Mouse (Mus musculus): Measurements from ENCODE around the gene Pemt. TPM values are rescaled to one million over a fixed set of nuclear protein-coding genes. Genes with fewer than 3 reads are reported as not detected.

Pemt gene
- polyA plus RNA-seq, 1 experiment from 2014 or later = 8.9 TPM

DNA sequence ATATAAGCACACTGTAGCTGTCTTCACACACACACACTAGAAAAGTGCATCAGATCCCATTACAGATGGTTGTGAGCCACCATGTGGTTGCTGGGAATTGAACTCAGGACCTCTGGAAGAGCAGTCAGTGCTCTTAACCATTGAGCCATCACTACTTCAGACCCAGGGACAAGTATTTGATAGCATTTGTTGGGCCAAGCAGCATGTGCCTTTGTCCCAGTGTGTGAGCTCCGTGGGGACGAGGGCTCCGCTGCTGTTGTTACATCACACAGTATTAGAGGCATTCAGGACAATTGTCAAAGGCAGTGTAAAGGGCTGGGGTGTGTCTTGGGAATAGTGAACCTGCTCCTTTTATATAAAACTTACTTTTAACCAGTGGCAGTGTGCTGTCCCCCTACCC is 109.3 kb downstream of the Pemt start:
- H3K9me3 ChIP-seq = no peaks in the 10 kb centered on the region
- H3K4me1 ChIP-seq (replicated peaks) = peaks cover 4% of the 10 kb centered on the region; the same call in 1 of the 2 replicates
- ATAC-seq (ENCODE audit: low FRiP score, low read depth) = no peak
- no peak overlapping the region for H3K27ac ChIP-seq (replicated peaks)
- no peak overlapping the region for H3K9ac ChIP-seq
- no peaks in the 10 kb centered on the region for H3K27me3 ChIP-seq
- no peak overlapping the region for H3K4me3 ChIP-seq
- no peaks in the 10 kb centered on the region for H3K36me3 ChIP-seq
- H3K4me2 ChIP-seq = no peak overlapping the region
- WGBS = 72% methylated on average over 3 of the region's 3 CpGs

DNA sequence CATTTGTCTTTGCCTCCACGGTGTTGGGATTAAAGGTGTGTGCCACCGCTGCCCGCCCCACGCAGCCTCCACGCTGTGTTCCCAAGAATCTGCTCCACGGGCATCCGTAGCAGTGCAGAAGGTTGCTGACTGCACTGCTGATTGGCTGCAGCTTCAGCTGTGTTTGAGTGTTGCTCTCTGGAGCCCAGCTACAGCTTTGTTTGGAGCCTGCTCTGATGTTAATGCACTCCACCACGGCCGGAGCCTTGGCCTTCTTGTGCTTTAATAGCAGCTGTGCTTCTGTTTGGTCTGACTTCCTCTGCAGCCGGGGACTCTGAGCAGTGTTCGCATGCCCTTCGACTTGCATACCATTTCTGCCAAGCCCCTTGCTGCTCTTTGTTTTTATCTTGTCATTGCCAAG is 112.3 kb downstream of the Pemt start:
- Histone ChIP-seq H3K4me1 (replicated peaks) (peaks cover 4% of the 10 kb centered on the region; the same call in 1 of the 2 replicates), H3K36me3 (no peaks in the 10 kb centered on the region), H3K27me3 (no peaks in the 10 kb centered on the region), H3K9ac (no peak overlapping the region), H3K4me3 (no peak overlapping the region), H3K4me2 (no peak overlapping the region), H3K9me3 (no peaks in the 10 kb centered on the region), H3K27ac (replicated peaks) (0 out of 2 replicates have a peak overlapping the region, but pooled peaks have one; percentile 29)
- ATAC-seq (ENCODE audit: low FRiP score, low read depth) = peak; percentile 56; the same call in 1 of the 2 replicates
- WGBS = 37% methylated on average over 12 of the region's 12 CpGs

DNA sequence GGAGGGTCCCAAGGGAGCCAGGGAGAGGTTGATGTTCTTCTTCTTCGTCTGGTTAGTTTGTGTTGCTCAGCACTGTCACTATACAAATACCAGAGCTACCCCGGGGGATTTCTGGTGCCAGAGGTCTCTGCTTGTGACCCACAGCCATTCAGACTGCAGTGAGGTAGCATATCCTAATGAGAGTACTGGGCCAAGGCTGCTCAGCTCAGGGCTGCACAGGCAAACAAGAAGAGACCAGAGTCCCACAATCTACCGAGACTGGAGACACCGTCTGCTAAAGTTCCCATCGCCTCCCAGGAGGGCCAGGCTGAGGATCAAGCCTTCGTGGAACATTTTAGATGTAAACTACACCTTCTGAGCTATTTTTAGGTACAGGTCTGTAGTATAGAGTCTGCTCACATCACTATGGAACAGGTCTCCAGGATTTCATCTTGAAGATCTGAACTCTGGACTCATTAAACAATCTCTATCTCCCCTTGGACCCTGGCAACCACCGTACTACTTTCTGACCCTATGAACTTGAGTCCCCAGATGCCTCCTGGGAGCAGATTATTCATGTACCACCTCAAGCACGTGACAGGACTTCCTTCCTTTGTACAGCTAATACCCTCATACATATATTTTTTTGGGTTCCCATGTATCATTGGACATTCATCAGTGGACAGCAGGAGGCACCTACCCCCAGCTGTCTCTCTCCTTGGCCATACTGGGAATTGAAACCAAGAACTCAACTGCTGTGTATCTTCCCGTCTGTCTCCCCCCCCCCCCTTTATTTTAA is 113.5 kb downstream of the Pemt start:
- Histone ChIP-seq H3K36me3 (no peaks in the 10 kb centered on the region), H3K27me3 (no peaks in the 10 kb centered on the region), H3K4me1 (replicated peaks) (peaks cover 4% of the 10 kb centered on the region; the same call in 1 of the 2 replicates), H3K27ac (replicated peaks) (no peak overlapping the region), H3K4me2 (no peak overlapping the region), H3K9me3 (no peaks in the 10 kb centered on the region), H3K4me3 (no peak overlapping the region), H3K9ac (no peak overlapping the region)
- 65% methylated on average over 9 of the region's 9 CpGs for WGBS
- no peak for ATAC-seq (ENCODE audit: low FRiP score, low read depth)

DNA sequence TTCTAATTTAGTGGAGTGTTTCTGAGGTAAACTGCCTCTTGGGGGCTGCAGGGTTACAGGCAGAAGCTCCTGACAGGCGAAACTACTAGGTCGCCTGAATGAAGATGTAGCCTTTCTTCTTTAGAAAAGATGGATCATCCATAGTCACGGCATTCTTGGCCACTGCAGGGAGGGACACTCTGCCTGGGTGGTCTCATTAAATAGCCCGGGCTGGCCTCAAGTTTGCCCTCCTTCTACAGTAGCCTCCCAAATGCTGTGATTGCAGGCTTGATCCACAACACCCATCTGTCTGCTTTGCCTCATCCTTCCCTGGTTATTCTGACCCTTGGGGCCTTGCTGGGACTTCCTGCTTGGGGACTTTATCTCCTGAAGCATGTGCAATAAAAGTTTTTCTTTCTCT is 116.3 kb downstream of the Pemt start:
- no peak overlapping the region for H3K4me2 ChIP-seq
- WGBS = 34% methylated on average over 4 of the region's 4 CpGs
- no peaks in the 10 kb centered on the region for H3K9me3 ChIP-seq
- ATAC-seq (ENCODE audit: low FRiP score, low read depth) = no peak
- H3K27me3 ChIP-seq = no peaks in the 10 kb centered on the region
- H3K36me3 ChIP-seq = no peaks in the 10 kb centered on the region
- H3K9ac ChIP-seq = no peak overlapping the region
- H3K4me1 ChIP-seq (replicated peaks) = peaks cover 4% of the 10 kb centered on the region; the same call in 1 of the 2 replicates
- H3K27ac ChIP-seq (replicated peaks) = no peak overlapping the region
- no peak overlapping the region for H3K4me3 ChIP-seq

DNA sequence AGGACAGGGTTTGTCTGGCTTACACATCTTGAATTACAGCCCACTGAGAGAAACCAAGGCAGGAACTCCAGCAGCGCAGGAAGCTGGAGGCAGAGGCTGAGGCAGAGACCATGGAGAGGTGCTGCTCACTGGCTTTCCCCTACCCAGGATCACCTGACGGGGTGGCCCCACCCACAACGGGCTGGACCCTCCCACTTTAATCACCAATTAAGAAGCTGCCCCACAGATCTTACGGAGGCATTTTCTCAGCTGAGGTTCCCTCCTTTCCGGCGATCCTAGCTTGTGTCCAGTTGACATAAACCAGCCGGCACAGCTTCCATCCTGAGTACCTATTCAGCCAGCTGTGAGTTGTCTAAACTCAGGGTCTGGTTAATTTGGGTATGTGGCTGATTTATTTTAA is 125.0 kb downstream of the Pemt start:
- Histone ChIP-seq H3K9me3 (no peaks in the 10 kb centered on the region), H3K4me2 (no peak overlapping the region), H3K27me3 (no peaks in the 10 kb centered on the region), H3K36me3 (no peaks in the 10 kb centered on the region), H3K4me1 (replicated peaks) (no peaks in the 10 kb centered on the region), H3K9ac (no peak overlapping the region), H3K27ac (replicated peaks) (no peak overlapping the region), H3K4me3 (no peak overlapping the region)
- WGBS = 19% methylated on average over 7 of the region's 7 CpGs
- no peak for ATAC-seq (ENCODE audit: low FRiP score, low read depth)

Other genes starting within 250 kb of the Pemt start
- gene Flcn, start 236.5 kb downstream of the Pemt start, polyA plus RNA-seq (2015; fragmentation: Nextera tagmentation; extraction: Ambion mirVana) = 42.4 and 44.8 TPM in 2 replicates
- gene Nt5m, start 207.0 kb downstream of the Pemt start, polyA plus RNA-seq (2015; fragmentation: Nextera tagmentation; extraction: Ambion mirVana) = 70.3 and 74.8 TPM in 2 replicates
- gene Cops3, start 206.7 kb downstream of the Pemt start, polyA plus RNA-seq (2015; fragmentation: Nextera tagmentation; extraction: Ambion mirVana) = 183 and 185 TPM in 2 replicates
- gene Med9, start 98.3 kb downstream of the Pemt start, polyA plus RNA-seq (2015; fragmentation: Nextera tagmentation; extraction: Ambion mirVana) = 38.0 and 38.2 TPM in 2 replicates
- 0.83 and 1.2 TPM in 2 replicates for gene Rasd1, start 81.5 kb downstream of the Pemt start, polyA plus RNA-seq (2015; fragmentation: Nextera tagmentation; extraction: Ambion mirVana)
- 32.5 and 33.2 TPM in 2 replicates for gene Rai1, start 58.5 kb upstream of the Pemt start, polyA plus RNA-seq (2015; fragmentation: Nextera tagmentation; extraction: Ambion mirVana)
- gene Srebf1, start 176.1 kb upstream of the Pemt start, polyA plus RNA-seq (2015; fragmentation: Nextera tagmentation; extraction: Ambion mirVana) = 47.7 and 50.9 TPM in 2 replicates